Mouse (Mus musculus) embryonic fibroblast, embryonic 13.5 days (primary cell): ENCODE results near the gene Slc5a11.

ENCODE experiments used
- CTCF ChIP-seq: IDR thresholded peaks from 2 replicates; pipeline ENCODE4 v1.5.1; 2011; ENCODE audit warnings: mild to moderate bottlenecking, control low read depth, low read length, moderate library complexity, borderline replicate concordance; ENCODE audit not compliant: insufficient read depth
- POLR2A ChIP-seq: IDR thresholded peaks from 2 replicates; pipeline ENCODE4 v1.6.1; 2011; ENCODE audit warnings: low read depth, mild to moderate bottlenecking, control low read depth, low read length, moderate library complexity

GRCm38 (mm10) chr7:123322452-123323121, 108.0 kb downstream of the Slc5a11 start:
- TF ChIP-seq CTCF, result no peak
- TF ChIP-seq POLR2A, result no peak
